Mouse (Mus musculus) CD4-positive, CD25-positive, alpha-beta regulatory T cell, adult 2 months (primary cell): ENCODE measurements around the gene Thada.
"Not testable (repeated sequence)": the region's sequence is repeated elsewhere in the genome, so short reads cannot be mapped to it uniquely, and the experiment has no call there.

Experiments used
- DNase-seq: peaks from one replicate; pipeline ENCODE4 v3.0.0-alpha.2; 2012; ENCODE audit warnings: low read depth, low spot score

The Thada gene

DNA sequence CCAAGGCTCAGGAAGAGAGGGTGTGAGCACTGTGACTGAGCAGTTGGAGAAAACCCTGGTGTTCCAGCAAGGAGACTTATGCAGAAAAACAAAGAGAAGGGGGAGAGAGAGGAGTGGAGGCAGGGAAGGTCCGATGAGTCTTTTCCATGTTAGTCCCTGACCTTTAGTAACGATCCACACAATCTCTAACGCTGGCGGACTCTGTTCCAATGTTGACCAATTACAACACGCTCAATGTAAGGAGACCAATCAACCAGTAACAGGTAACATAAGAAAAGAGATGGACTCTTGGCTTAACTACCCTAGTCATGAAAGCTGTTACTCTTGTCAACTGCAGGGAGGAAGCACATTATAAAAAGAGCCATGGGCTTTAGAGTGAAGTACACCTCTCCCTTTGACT lies 160.9 kb downstream of the Thada start:
- DNase-seq = no peak

DNA sequence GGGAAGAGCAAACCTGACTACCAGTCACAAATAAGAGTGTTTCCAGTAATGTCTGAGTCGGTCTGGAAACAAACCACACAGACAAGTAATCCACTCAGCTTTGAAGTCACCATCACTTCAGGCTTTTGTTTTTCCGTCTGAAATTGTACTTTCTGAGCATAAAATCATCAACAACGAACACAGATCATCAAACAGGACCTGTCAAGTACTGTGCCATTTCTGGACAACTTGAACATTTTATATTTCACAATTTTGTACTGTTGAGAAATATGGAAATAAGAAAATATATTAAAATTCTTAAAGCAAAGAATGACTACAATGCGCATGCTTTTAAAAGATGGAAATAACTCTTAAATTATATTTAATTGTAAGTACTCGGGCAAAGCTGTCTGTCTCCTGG lies 161.9 kb downstream of the Thada start:
- no peak for DNase-seq

DNA sequence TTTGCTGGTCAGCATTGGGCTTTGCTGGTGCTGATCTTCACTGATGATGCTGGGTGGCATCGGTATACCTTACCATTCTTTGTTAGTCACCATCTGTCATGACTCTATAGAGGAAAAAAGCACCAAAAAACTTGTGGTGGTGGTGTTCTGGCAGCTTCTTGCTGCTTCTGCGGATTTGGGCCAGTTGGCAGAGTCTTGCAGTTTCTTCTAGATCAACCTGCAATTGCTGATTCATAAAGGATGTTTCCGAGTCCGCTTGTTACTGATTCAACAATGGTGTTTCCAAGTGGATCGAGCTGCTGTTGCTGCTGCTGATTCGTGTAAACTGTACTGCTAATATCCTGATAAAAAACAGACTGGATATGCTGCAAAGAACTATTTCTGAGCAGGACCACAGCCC lies 168.0 kb downstream of the Thada start:
- no peak for DNase-seq

DNA sequence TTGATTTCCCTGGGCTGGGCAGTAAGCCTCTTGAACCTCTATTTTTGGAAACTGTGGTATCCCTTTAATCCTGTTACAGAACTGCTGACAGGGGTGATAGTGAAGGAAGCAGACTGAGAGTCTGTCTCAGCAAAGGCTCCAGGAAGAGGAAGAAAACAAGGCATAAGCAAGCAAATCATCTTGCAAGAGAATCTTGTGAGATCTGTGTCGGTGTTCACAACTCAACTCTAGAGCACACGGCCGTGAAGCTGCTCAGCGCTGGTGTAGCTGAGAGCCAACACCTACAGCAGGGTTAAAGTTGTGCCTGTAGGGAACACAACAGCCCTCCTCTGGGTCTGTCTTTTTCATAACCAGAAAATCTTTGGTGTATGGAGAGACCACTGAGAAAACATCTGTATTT lies 172.8 kb downstream of the Thada start:
- peak; percentile 46 for DNase-seq

DNA sequence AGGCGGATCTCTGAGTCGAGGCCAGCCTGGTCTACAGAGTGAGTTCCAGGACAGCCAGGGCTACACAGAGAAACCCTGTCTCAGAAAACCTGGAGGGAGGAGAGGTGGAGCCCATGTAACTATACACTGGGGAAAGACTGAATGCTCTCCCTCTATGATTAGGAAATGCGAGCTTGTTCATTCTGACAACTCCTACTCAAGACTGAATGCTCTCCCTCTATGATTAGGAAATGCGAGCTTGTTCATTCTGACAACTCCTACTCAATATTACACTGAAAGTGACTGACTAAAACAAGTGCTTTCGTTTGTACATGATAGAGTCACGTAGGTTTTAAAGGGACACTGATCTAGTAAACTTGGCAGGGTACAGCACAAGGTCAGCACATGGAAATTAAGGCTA lies 174.8 kb downstream of the Thada start:
- DNase-seq = not testable (repeated sequence)

DNA sequence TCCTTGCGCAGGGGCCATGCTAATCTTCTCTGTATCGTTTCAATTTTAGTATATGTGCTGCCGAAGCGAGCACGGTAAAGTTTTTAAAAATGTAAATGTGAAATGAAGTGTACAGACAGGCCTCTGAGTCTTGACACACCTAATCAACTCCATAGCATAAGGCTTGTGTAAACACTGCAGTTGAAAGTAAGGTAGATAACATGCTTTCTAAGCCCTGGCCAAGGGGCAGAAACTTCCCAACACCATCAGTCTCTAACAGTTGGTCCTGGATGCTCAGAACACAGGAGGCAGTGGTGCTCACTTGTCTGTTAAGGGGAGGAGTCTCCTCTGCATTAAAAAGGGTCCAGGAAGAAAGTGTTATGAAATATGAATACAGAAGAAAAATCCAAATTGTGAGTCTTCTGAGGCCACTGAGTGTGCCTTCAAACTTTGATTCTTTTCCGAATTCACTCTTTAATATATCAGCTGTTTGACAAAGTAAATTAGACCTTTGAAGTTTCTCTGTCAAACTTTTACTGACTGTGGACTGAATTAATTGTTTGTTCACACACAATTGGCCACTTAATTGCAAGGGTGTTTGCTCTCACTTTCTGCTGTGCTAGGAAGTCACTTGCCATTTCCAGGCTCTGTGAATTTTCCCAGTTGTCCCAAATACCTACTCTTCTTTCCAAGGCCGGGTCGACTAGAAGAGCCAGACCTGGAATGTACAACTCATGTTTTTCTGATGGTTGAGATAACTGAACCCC lies 178.2 kb downstream of the Thada start:
- no peak for DNase-seq

DNA sequence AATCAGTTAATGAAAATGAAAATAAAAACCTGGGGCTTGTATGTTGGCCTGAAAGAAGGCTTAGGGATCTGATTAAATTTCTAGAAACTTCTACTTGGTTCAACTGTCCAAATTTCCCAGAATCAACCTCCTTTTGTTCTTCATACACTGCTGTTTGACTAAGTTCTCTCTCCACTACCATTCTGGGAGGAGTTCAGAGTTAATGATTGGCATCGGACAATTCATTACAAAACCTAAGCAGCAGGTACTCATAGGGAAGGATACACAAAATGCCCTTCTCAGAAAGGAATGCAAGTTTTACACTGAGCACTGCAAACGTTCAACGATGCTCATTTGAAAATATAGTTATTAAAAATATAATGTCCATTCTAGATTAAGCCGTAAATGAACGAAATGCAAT lies 179.5 kb downstream of the Thada start:
- no peak for DNase-seq

DNA sequence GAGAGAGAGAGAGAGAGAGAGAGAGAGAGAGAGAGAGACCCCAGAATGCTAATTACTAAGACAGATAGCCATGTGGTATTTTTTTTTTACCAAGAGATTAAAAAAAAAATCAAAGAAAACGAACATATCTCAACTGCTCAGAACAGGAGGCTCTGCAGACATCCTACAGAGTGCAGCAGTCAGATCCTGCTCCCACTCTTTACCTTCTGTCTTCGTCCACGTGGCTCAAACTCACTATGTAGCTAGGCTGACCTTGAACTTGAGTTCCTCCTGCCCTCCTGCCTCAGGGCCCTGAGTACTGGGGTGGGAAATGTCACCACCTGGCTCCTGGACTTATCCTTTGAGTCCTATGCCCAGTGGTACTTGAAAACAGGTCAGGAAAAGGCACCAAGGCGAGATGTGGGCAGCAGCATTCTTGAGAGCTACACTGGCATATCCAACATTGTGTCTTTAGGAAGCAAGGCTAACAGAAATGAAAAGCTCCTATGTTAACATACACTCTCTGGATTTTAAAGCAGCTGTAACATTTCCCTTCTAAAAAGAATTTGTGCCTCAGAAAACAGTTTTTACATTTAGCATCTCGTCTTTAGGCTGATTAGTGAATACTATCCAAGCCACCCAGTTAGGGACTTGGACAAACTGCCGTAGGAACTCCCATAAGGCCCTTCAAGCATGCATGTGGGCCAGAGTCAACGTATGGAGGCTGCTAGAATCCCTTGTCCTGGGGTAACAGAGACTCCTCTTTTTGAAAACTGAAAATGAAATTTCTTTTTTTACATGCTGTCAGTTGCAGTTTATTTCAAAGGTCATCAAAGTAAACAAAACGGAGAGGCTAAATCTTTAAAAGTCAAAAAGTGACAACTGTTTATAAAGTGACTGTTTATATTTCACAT lies 183.4 kb downstream of the Thada start:
- DNase-seq = no peak

DNA sequence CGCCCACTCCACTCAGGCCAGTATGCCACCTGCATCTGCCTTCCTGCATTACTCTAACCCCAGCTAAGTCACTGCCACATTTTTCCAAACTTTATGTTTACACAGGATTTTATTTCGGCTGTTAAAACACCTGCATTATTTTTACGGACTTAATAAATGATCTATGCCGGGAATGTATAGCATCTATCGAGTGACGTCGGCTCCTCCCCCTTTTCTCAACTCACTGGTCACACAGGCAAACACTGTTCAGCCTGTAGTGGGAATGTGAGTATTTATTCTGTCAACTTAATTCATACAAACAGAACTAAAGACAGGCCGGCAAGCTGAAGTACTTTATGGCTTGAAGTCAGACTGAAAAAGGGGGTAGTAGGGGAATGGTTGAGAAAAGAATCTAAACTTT lies 187.0 kb downstream of the Thada start:
- no peak for DNase-seq

DNA sequence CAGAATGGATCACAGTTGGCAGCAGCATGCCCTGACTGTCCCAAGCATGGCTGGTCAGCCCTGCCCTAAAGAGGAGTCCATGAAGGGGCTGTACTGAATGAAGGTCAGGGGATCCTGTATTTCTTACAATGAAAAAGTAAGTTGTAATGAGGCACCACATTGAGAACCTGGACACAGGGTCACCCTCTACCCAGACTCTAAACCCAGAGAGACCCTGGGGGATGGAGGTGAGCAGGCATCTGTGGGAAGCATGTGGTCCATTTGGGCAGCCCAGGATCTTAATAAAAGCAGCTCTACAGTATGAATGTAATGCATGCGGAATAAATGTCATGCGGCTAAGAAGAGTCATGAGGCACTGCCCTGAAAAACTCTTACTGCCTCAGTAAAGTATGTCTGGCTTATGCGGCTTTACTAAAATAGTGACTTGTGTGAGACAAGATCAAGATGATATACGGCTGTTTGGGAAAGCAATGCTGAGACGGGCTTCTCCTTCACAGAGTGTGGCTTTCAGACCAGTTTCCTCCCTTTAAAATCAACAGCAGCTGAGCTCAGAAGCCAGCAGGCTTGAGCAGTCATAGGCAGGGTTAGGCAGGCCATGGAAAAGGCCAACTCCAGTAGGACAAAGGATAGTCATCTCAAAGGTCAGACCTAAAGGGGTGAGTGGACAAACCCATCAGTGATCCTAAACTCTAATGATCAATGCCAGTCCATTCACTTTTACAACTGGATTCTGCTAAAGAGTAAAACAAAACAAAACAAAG lies 187.6 kb downstream of the Thada start:
- DNase-seq = no peak

DNA sequence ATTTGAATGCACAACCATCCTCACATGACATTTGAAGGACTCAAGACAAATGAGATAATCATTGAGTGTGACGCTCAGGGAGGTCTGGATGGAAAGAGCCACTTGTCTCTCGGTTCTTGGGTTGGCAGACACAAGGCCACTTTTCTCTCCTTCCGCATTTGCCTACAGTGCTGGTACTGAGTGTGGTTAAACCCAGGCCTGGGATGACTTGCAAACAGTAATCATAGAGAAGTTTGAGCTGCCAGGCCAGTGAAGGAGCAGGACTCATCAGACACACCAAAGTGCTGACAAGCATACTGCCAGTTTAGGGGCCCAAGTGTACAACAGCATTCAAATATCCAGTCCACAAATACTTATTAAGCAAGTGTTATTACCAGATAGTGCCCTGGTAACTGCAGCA lies 191.0 kb downstream of the Thada start:
- no peak for DNase-seq

DNA sequence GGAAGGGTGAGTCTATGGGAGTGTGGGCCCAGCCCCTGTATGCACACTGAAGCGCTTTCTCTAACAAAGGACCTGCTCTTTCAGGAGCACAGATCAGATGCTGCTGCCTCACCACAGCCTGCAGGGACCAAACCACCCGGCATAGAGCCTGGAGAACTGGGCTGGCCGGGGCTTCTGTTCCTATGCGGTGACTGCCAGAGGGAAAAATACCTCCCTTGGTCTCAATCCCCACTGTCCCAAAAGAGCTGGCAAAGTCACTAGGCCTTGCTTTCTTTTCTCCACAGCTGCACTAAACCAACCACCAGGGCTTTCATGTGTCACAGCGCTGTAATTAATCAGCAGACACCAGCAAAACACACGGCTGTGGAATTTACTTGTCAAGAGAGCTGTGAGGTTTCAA lies 191.8 kb downstream of the Thada start:
- DNase-seq = peak; percentile 27

DNA sequence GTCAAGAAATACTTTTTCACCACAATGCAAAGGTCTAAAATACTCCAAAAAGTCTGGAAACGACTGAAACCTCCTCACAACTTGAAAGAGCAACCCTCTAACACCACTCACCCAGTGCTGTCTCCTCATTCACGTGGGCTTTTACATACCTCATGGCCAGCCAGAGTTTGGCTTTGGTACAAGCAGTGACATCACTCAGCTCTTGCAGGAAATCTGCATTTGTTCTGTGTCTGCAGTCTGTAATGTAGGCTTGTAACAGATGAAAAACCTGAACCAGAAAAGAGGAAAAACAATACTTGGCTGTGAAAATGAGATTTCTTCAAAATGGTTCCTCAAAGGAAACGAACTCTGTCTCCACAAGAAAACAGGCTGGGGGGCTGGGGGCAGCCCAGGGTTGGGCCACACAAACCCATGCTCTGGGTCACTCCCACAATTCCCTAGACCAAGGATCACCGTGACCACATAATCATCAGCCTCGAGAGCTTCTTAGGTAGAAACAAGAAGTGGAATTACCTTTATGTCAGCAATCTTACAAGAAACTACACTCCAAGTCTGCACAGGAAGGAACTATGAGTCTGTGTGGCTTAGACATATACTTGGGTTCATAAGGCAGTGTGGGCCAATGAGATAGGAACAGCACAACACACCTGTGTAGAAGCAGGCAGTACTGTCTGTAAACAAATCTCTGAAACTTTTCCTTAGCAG lies 193.3 kb downstream of the Thada start:
- DNase-seq = peak; percentile 58

DNA sequence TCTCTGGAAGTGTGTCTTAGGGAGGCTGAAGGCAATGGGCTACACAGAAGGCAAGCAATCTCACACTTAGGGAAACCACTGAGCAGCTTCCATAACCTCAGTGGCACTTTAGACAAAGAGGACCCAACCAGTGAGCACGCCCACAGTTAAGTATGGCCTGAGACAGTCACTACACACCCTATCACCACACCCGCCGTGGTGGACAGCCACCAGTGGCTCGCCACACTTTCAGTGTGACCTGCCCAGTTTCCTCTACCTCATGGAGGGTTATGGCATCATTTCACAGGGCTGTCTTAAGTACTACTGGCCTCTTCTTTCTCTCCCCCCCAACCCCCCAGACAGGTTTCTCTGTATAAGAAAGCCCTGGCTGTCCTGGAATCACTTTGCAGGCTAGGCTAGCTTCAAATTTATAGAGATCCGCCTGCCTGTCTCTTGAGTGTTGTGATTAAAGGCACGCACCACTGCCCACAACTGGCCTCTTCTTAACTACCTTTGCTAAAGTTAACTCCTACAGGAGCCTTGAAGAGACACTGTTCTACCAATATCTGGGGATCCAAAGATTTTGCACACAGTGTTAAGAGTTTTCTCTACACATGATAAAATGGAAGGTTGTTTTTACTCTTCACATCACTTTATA lies 194.3 kb downstream of the Thada start:
- no peak for DNase-seq

DNA sequence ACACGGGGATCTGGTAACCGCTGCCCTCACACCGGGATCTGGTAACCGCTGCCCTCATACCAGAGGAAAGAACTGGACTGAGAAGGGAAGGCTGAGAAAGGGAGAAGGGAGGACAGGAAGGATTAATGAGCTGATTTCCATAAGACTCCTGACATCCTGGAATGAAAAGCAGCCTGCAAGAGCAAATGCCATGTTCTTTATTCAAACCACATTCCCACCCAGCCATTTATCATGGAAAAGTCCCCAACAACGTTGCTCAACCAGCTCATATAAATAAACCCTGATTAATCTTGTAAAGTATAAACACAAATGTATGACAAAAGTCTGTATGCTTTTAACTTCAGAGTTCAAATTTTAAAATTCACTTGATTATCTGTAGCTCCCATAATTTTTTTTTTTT lies 196.3 kb downstream of the Thada start:
- no peak for DNase-seq

DNA sequence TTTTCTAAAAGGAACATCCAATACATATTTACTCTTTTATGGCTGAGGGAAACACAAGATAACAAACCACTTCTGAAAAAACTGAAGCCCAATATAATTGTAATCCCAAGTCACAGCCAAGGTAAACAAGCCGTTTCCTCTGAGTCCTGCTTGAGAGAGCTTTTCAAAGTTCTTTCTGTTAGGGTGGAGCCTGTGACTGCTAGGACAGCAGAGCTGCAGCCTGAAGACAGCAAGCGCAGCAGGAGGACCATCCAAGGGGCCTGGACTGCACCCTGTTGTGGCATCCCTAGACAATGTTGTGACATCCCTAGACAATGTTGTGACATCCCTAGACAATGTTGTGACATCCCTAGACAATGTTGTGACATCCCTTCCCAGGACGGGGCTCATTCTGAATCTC lies 197.6 kb downstream of the Thada start:
- no peak for DNase-seq

DNA sequence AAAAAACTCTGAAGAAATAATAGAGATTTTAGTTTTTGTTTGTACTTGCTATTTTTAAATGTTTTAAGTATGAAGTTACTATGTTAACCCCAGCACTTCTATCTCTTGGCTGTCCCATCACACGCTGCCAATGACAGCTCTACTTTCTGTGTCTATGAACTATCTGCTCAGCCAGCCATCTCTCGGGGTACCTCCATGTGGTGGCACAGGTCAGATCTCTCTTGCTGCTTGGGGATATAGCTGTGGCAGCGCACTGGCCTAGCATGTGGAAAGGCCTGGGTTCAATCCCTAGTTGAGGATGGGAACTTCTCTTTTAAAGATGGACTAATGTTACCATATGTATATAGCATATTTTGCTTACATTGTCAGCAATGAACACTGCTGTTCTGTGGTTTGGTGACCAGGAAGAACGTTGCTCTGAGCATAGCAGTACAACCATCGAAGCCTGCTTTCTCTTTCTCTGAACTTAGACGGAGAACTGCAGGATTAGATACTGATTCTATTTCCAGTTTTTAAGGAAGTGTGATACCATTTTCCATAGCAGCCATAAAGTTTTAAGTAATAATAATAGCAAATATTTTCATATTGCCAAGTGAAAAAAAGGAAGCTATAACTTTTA lies 198.4 kb downstream of the Thada start:
- DNase-seq = peak; percentile 49

DNA sequence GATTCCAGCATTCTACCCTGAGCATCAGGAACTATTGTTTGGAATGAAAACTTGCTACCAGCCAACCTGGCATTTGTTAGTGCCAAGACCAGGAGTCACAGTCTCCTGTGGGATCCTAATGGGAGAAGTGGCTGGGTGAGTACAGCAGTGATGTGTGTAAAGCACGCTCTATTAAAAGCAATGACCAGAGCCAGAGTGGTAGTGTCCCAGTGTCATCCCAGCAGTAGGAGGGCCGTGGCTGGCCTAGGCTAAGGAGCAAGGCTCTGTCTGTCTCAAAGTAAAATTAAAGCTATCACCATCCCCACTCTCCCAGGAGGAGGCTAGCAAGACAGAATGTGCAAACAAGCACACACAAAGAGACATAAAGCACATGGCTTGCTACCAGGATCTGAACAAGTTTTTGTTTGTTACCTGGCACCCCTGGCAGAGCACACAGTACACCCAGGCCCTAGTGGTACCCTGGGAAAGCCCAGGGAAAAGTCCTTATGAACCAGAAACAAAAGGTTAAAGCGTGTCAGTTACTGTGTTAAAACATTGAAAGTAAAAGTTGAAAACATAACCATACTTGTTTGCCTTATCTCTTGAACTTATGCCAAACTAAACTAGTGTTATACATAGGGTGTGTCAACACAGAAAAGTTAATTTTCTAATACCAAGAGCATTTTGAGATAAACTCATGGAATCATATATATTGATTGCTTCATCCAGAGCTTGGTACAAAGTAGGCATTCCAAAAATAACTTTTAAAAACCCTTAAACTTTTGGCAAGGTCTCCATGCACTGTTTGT lies 199.7 kb downstream of the Thada start:
- DNase-seq = peak; percentile 19

DNA sequence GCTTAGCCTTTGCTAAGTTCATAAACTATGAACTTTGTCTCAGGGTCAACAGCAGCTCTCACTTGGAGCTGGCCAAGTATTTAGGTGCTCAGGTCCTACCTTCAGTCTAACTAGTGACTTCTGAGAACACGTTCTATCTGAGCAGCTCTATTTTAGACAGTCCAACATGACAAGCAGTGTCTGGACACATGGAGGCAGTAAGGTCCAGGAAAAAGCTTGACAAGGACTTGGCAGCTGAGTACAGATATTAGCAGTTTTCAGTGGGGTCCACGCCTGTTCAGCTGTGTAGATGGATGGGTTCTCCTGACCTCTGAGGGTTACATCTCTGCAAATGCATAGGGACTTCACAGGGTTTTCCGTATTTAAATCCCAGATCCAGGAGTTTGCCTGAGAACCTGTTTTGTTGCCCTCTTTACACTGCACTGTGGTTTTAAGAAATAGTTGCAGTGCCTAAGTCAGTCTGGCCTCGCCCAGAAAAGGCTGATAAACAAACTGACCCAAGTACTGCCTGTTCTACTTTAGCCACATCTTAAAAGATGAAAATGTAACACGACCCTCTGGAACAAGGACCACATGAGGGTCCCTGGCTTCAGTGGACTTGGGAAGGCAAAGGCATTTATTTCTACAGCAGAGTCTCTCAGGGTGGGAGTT lies 200.4 kb downstream of the Thada start:
- DNase-seq = no peak
